Mouse (Mus musculus) spleen, postnatal 10 days (tissue): ENCODE data around the gene Gpam.

Experiments
- DNase-seq, 2 experiments: peaks; one replicate each; pipeline ENCODE4 v3.0.0; 2021 to 2022; ENCODE audit warnings: low spot score in 2 of 2

Gpam gene

GRCm38 (mm10) chr19:55061951-55062350 lies 65.1 kb downstream of the Gpam start:
- peak in 1 of 2 experiments; percentile 40 for DNase-seq

- no peak for DNase-seq
Observed at GRCm38 (mm10) chr19:55061447-55061901, 65.6 kb downstream of the Gpam start.

GRCm38 (mm10) chr19:55060964-55061363 lies 66.1 kb downstream of the Gpam start:
- DNase-seq = peak; percentile 29 to 71

GRCm38 (mm10) chr19:55057483-55057882 lies 69.6 kb downstream of the Gpam start:
- DNase-seq = no peak

- DNase-seq = no peak
Observed at GRCm38 (mm10) chr19:55055634-55056269, 71.3 kb downstream of the Gpam start.

- no peak for DNase-seq
Observed at GRCm38 (mm10) chr19:55053163-55053562, 73.9 kb downstream of the Gpam start.

GRCm38 (mm10) chr19:55037406-55037805 lies 89.6 kb downstream of the Gpam start:
- DNase-seq = no peak

- no peak for DNase-seq
Observed at GRCm38 (mm10) chr19:55018872-55019271, 108.2 kb downstream of the Gpam start.
